Mouse (Mus musculus) layer of hippocampus, adult 8-10 months (tissue): Measurements from ENCODE around the gene Ptpdc1. TPM values are rescaled to one million over a fixed set of nuclear protein-coding genes. Genes with fewer than 3 reads are reported as not detected.

ENCODE experiments used
- DNase-seq, 2 experiments: peaks; one replicate each; pipeline ENCODE4 v3.0.0; 2022; ENCODE audit warnings: low spot score in 2 of 2
- total RNA-seq, 4 experiments: library from RNA; stranded (reverse); gene quantifications; 2 replicates each; pipeline ENCODE4 v1.2.4; 2022

Ptpdc1 gene
- total RNA-seq, 4 experiments from 2014 or later = 33.7 to 36.7 (median 35.4) TPM

- DNase-seq = peak; percentile 18 to 49
Measured at GRCm38 (mm10) chr13:48655637-48656036, 30.2 kb upstream of the Ptpdc1 start.

- DNase-seq = peak in 1 of 2 experiments; percentile 76
Measured at GRCm38 (mm10) chr13:48653788-48654770, 28.6 kb upstream of the Ptpdc1 start.

- DNase-seq = no peak
Measured at GRCm38 (mm10) chr13:48651132-48652065, 25.9 kb upstream of the Ptpdc1 start.

- no peak for DNase-seq
Measured at GRCm38 (mm10) chr13:48650615-48651014, 25.2 kb upstream of the Ptpdc1 start.

- no peak for DNase-seq
Measured at GRCm38 (mm10) chr13:48646696-48647095, 21.2 kb upstream of the Ptpdc1 start.

- no peak for DNase-seq
Measured at GRCm38 (mm10) chr13:48643991-48644390, 18.5 kb upstream of the Ptpdc1 start.

- no peak for DNase-seq
Measured at GRCm38 (mm10) chr13:48643072-48643471, 17.6 kb upstream of the Ptpdc1 start.

- peak; percentile 40 to 67 for DNase-seq
Measured at GRCm38 (mm10) chr13:48639570-48639969, 14.1 kb upstream of the Ptpdc1 start.

GRCm38 (mm10) chr13:48637706-48638105 is 12.2 kb upstream of the Ptpdc1 start:
- no peak for DNase-seq

GRCm38 (mm10) chr13:48631691-48632090 is 6.2 kb upstream of the Ptpdc1 start:
- no peak for DNase-seq

- DNase-seq = no peak
Measured at GRCm38 (mm10) chr13:48624968-48625398, 481 bp downstream of the Ptpdc1 start.

GRCm38 (mm10) chr13:48618890-48619289 is 6.6 kb downstream of the Ptpdc1 start:
- DNase-seq = no peak

- DNase-seq = no peak
Measured at GRCm38 (mm10) chr13:48617774-48618173, 7.7 kb downstream of the Ptpdc1 start.

GRCm38 (mm10) chr13:48614525-48614924 is 10.9 kb downstream of the Ptpdc1 start:
- no peak for DNase-seq

- DNase-seq = no peak
Measured at GRCm38 (mm10) chr13:48609106-48609505, 16.4 kb downstream of the Ptpdc1 start.

- DNase-seq = no peak
Measured at GRCm38 (mm10) chr13:48604591-48604990, 20.9 kb downstream of the Ptpdc1 start.

- no peak for DNase-seq
Measured at GRCm38 (mm10) chr13:48603296-48603695, 22.2 kb downstream of the Ptpdc1 start.

GRCm38 (mm10) chr13:48594605-48595004 is 30.9 kb downstream of the Ptpdc1 start:
- DNase-seq = peak in 1 of 2 experiments; percentile 23

- DNase-seq = peak in 1 of 2 experiments; percentile 52
Measured at GRCm38 (mm10) chr13:48594031-48594430, 31.4 kb downstream of the Ptpdc1 start.

- peak; percentile 64 to 72 for DNase-seq
Measured at GRCm38 (mm10) chr13:48593181-48593580, 32.3 kb downstream of the Ptpdc1 start.

- no peak for DNase-seq
Measured at GRCm38 (mm10) chr13:48590743-48591142, 34.7 kb downstream of the Ptpdc1 start.

GRCm38 (mm10) chr13:48587354-48587753 is 38.1 kb downstream of the Ptpdc1 start:
- DNase-seq = no peak
